Mouse (Mus musculus) hindbrain, embryonic 11.5 days (tissue): ENCODE data around the gene Ttn. TPM values are rescaled to one million over a fixed set of nuclear protein-coding genes. Genes with fewer than 3 reads are reported as not detected.

Source experiments
- ATAC-seq: fragments of 200-750 bp; cut with Nextera tagmentation; 2 replicates; pipeline ENCODE4 v1.8.0; 2017; ENCODE audit warnings: mild to moderate bottlenecking, moderate TSS enrichment, moderate library complexity; ENCODE audit not compliant: low FRiP score
- DNase-seq: peaks from one replicate; pipeline ENCODE4 v3.0.0-alpha.2; 2015; ENCODE audit warnings: low spot score
- H3K27ac ChIP-seq: fragments of 300-500 bp; sonication (generic); 2 replicates; pipeline ENCODE4 v1.5.1; 2014; ENCODE audit warnings: mild to moderate bottlenecking, low read depth, low read length
- H3K27me3 ChIP-seq: fragments of 300-500 bp; sonication (generic); 2 replicates; pipeline ENCODE4 v1.6.1; 2014; ENCODE audit warnings: mild to moderate bottlenecking, low read length, moderate library complexity, mixed read lengths; ENCODE audit not compliant: control insufficient read depth, insufficient read depth
- H3K36me3 ChIP-seq: fragments of 300-500 bp; sonication (generic); 2 replicates; pipeline ENCODE4 v1.6.1; 2014; ENCODE audit warnings: mild to moderate bottlenecking, low read length, moderate library complexity, mixed read lengths; ENCODE audit not compliant: control insufficient read depth, insufficient read depth
- H3K4me1 ChIP-seq: fragments of 300-500 bp; sonication (generic); replicated peaks from 2 replicates; pipeline ENCODE4 v1.6.1; 2014; ENCODE audit warnings: low read length, mixed read lengths; ENCODE audit not compliant: control insufficient read depth, insufficient read depth
- H3K4me2 ChIP-seq: fragments of 300-500 bp; sonication (generic); replicated peaks from 2 replicates; pipeline ENCODE4 v1.6.1; 2014; ENCODE audit warnings: mild to moderate bottlenecking, low read depth, low read length
- H3K4me3 ChIP-seq: fragments of 300-500 bp; sonication (generic); 2 replicates; pipeline ENCODE4 v1.5.1; 2014; ENCODE audit warnings: low read depth, low read length
- H3K9ac ChIP-seq: fragments of 300-500 bp; sonication (generic); 2 replicates; pipeline ENCODE4 v1.6.1; 2014; ENCODE audit warnings: low read depth, low read length
- H3K9me3 ChIP-seq: fragments of 300-500 bp; sonication (generic); 2 replicates; pipeline ENCODE4 v1.6.1; 2016; ENCODE audit warnings: low read length; ENCODE audit not compliant: control insufficient read depth
- WGBS: fragments of 180-500 bp; shearing (Covaris S2); extraction: QIAGEN DNeasy Blood & Tissue Kit; methylation state at CpG from one replicate; pipeline ENCODE4 v1.1.7; 2014; 5-methylcytosine and 5-hydroxymethylcytosine counted together
- polyA plus RNA-seq: library from polyadenylated mRNA; unstranded; fragments of >200 nt; fragmentation: Nextera tagmentation; extraction: Ambion mirVana; gene quantifications from 2 replicates; pipeline ENCODE4 v1.2.1, GENCODE M21; 2014

The Ttn gene
- polyA plus RNA-seq, 1 experiment from 2014 or later: 3.1 TPM

DNA sequence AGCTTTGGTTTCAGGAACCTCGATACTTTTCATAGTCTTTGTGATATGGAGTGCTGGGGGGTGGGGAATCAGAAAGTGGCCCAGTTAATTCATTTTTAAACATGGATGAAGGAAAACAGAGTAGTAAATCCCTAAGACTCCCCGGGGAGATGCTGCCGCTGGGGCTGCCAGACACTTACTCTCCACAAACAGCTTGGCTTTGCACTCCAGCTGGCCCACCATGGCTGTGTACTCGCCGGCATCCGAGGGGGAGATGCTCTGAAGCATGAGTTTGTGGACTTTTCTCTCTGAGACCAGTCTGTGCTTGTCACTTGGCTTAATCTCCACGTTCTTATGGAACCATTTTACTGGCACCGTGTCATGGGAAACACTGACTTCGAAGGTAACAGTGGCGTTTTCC lies 43.8 kb downstream of the Ttn start:
- Histone ChIP-seq H3K4me3 (no peak overlapping the region), H3K9ac (no peak overlapping the region), H3K27me3 (no peaks in the 10 kb centered on the region), H3K4me2 (no peak overlapping the region), H3K36me3 (no peaks in the 10 kb centered on the region), H3K27ac (no peak overlapping the region), H3K4me1 (no peaks in the 10 kb centered on the region), H3K9me3 (no peaks in the 10 kb centered on the region)
- ATAC-seq (no peak), DNase-seq (no peak)
- WGBS: 76% methylated on average over 10 of the region's 10 CpGs

DNA sequence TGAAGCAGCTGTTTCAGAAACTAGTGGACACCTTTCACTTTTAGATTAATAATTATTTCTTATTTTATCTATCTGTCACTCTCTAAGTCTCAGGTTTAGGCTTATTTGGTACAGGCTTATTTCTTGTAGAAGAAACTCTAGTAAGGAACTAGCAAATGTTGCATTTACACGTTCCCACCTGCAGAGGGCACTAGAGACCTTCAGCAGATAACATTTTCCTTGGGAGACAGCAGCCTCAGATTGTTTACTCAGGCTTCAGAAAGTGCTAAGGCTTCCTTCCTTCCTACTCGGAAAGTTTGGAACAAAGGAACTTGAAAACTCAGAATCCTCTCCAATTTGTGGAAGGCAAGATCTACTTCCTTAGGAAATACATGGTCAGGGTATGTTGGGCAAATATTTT lies 52.6 kb downstream of the Ttn start:
- Histone ChIP-seq H3K4me3 (no peak overlapping the region), H3K27me3 (no peaks in the 10 kb centered on the region), H3K4me2 (no peak overlapping the region), H3K27ac (no peak overlapping the region), H3K36me3 (no peaks in the 10 kb centered on the region), H3K4me1 (no peaks in the 10 kb centered on the region), H3K9me3 (no peaks in the 10 kb centered on the region), H3K9ac (no peak overlapping the region)
- ATAC-seq: no peak
- WGBS: 2% methylated on average over 2 of the region's 2 CpGs
- peak; percentile 78 for DNase-seq

- WGBS: 68% methylated on average over 3 of the region's 3 CpGs
- no peak overlapping the region for H3K4me3 ChIP-seq
- no peaks in the 10 kb centered on the region for H3K27me3 ChIP-seq
- no peak overlapping the region for H3K4me2 ChIP-seq
- H3K27ac ChIP-seq: no peak overlapping the region
- H3K4me1 ChIP-seq: no peaks in the 10 kb centered on the region
- H3K9me3 ChIP-seq: no peaks in the 10 kb centered on the region
- no peak for ATAC-seq
- no peak for DNase-seq
- no peaks in the 10 kb centered on the region for H3K36me3 ChIP-seq
- H3K9ac ChIP-seq: no peak overlapping the region
These were observed 53.5 kb downstream of the Ttn start for GRCm38 (mm10) chr2:76928816-76929215.

GRCm38 (mm10) chr2:76928298-76928697 lies 54.0 kb downstream of the Ttn start:
- Histone ChIP-seq H3K27ac (no peak overlapping the region), H3K9ac (no peak overlapping the region), H3K4me2 (no peak overlapping the region), H3K27me3 (no peaks in the 10 kb centered on the region), H3K9me3 (no peaks in the 10 kb centered on the region), H3K36me3 (no peaks in the 10 kb centered on the region), H3K4me1 (no peaks in the 10 kb centered on the region), H3K4me3 (no peak overlapping the region)
- ATAC-seq: no peak
- DNase-seq: no peak
- 86% methylated on average over 7 of the region's 7 CpGs for WGBS

- Histone ChIP-seq H3K36me3 (no peaks in the 10 kb centered on the region), H3K4me2 (no peak overlapping the region), H3K27ac (no peak overlapping the region), H3K4me1 (no peaks in the 10 kb centered on the region), H3K27me3 (no peaks in the 10 kb centered on the region), H3K9me3 (no peaks in the 10 kb centered on the region), H3K4me3 (no peak overlapping the region), H3K9ac (no peak overlapping the region)
- 77% methylated on average over 12 of the region's 12 CpGs for whole genome bisulfite sequencing
- ATAC-seq (no peak), DNase-seq (no peak)
These were observed 55.4 kb downstream of the Ttn start for GRCm38 (mm10) chr2:76926927-76927326.

GRCm38 (mm10) chr2:76914959-76915358 lies 67.4 kb downstream of the Ttn start:
- H3K4me1 ChIP-seq: no peaks in the 10 kb centered on the region
- no peak overlapping the region for H3K4me3 ChIP-seq
- DNase-seq (no peak), ATAC-seq (no peak)
- no peak overlapping the region for H3K4me2 ChIP-seq
- H3K9me3 ChIP-seq: no peaks in the 10 kb centered on the region
- WGBS: 94% methylated on average over 10 of the region's 10 CpGs
- H3K36me3 ChIP-seq: no peaks in the 10 kb centered on the region
- no peak overlapping the region for H3K9ac ChIP-seq
- H3K27ac ChIP-seq: no peak overlapping the region
- no peaks in the 10 kb centered on the region for H3K27me3 ChIP-seq

DNA sequence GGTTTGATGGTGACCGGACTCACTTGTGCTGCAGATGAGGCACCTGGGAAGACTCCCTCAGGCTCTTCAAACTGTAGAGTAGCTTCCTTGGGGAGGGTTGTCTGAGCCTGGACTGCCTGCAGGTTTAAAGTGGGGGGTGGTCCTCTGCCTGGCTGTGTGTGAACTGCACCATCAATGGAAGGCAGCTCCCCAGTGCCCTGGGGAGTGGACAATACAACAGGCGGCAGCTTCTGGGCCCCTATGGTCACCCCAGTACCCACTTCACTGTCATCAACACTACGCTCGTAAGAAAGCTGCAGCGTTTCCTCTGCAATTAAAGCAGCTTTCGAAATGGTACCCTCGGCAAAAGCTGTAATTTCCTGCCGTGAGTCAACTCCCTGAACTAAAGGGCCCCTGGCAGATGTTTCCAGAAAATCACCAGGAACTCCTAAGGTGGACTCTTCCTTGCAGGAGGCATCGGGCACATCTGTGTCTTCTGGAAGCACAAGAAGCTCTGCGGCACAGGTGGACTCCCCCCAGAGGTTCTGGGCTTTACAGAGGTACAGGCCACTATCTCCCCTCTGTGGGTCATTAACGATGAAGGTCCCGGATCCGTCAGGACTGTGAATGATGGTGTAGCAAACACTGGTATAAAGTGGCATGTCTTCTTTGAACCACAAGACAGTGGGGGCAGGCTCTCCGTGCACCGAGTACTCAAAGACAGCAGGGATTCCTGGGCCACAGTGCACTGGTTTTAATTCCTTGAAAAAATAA lies 73.5 kb downstream of the Ttn start:
- Histone ChIP-seq H3K27ac (no peak overlapping the region), H3K9me3 (no peaks in the 10 kb centered on the region), H3K4me1 (no peaks in the 10 kb centered on the region), H3K9ac (no peak overlapping the region), H3K27me3 (no peaks in the 10 kb centered on the region), H3K36me3 (no peaks in the 10 kb centered on the region), H3K4me3 (no peak overlapping the region), H3K4me2 (no peak overlapping the region)
- 82% methylated on average over 15 of the region's 15 CpGs for WGBS
- DNase-seq (no peak), ATAC-seq (no peak)

- no peak overlapping the region for H3K4me2 ChIP-seq
- no peaks in the 10 kb centered on the region for H3K4me1 ChIP-seq
- no peak overlapping the region for H3K4me3 ChIP-seq
- H3K9me3 ChIP-seq: no peaks in the 10 kb centered on the region
- no peak overlapping the region for H3K27ac ChIP-seq
- no peaks in the 10 kb centered on the region for H3K36me3 ChIP-seq
- no peak overlapping the region for H3K9ac ChIP-seq
- ATAC-seq (no peak), DNase-seq (no peak)
- WGBS: 94% methylated on average over 11 of the region's 11 CpGs
- H3K27me3 ChIP-seq: no peaks in the 10 kb centered on the region
These were observed 79.0 kb downstream of the Ttn start for GRCm38 (mm10) chr2:76903351-76903750.

DNA sequence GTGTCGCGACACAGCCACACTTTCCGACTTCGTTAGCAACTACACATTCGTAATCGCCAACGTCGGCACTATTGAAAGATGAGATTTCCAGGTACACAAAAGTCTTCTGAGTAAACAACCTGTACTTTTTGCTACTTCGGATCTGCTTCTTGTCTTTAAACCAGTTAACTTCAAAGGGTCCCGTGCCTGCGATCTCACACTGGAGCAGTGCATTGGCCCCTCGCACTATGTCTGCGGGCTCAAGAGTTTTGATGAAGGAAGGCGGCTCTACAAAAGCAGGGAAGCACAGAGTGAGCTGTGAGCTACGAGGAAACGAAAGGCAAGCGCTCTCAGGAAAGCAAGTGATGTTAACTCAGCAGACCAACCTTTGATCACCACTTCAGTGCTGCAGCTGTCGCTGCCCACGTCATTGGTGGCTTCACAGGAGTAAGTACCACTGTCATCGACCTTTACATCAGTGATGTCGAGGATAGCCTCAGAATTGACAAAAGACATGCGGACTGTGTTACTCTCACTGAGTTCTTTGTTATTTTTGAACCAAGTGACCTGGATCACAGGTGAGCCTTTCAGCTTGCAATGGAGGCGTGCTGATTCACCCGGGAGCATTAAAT lies 80.8 kb downstream of the Ttn start:
- H3K9me3 ChIP-seq: no peaks in the 10 kb centered on the region
- no peak overlapping the region for H3K9ac ChIP-seq
- 90% methylated on average over 24 of the region's 24 CpGs for WGBS
- no peak overlapping the region for H3K27ac ChIP-seq
- no peaks in the 10 kb centered on the region for H3K36me3 ChIP-seq
- no peak overlapping the region for H3K4me3 ChIP-seq
- no peaks in the 10 kb centered on the region for H3K4me1 ChIP-seq
- no peak overlapping the region for H3K4me2 ChIP-seq
- no peaks in the 10 kb centered on the region for H3K27me3 ChIP-seq
- no peak for DNase-seq
- ATAC-seq: no peak
